Mouse (Mus musculus) heart, embryonic 11.5 days (tissue): ENCODE measurements around the gene Sctr. TPM values are rescaled to one million over a fixed set of nuclear protein-coding genes. Genes with fewer than 3 reads are reported as not detected.
"Not testable (repeated sequence)": the region's sequence is repeated elsewhere in the genome, so short reads cannot be mapped to it uniquely, and the experiment has no call there.

ENCODE experiments used
- ATAC-seq: fragments of 200-750 bp; cut with Nextera tagmentation; replicated peaks from 2 replicates; pipeline ENCODE4 v1.8.0; 2017; ENCODE audit warnings: moderate library complexity; ENCODE audit not compliant: insufficient number of reproducible peaks, low FRiP score, low TSS enrichment
- H3K27ac ChIP-seq: fragments of 300-500 bp; sonication (generic); 2 replicates; pipeline ENCODE4 v1.5.1; 2014; ENCODE audit warnings: mild to moderate bottlenecking, low read depth, low read length
- H3K27me3 ChIP-seq: fragments of 300-500 bp; sonication (generic); 2 replicates; pipeline ENCODE4 v1.6.1; 2014; ENCODE audit warnings: mild to moderate bottlenecking, low read length, mixed read lengths; ENCODE audit not compliant: control insufficient read depth, insufficient read depth
- H3K36me3 ChIP-seq: fragments of 300-500 bp; sonication (generic); 2 replicates; pipeline ENCODE4 v1.6.1; 2014; ENCODE audit warnings: mild to moderate bottlenecking, low read length, moderate library complexity, mixed read lengths; ENCODE audit not compliant: control insufficient read depth, insufficient read depth
- H3K4me1 ChIP-seq: fragments of 300-500 bp; sonication (generic); 2 replicates; pipeline ENCODE4 v1.6.1; 2014; ENCODE audit warnings: low read length; ENCODE audit not compliant: control insufficient read depth, insufficient read depth
- H3K4me2 ChIP-seq: fragments of 300-500 bp; sonication (generic); 2 replicates; pipeline ENCODE4 v1.6.1; 2014; ENCODE audit warnings: mild to moderate bottlenecking, moderate library complexity
- H3K4me3 ChIP-seq: fragments of 300-500 bp; sonication (generic); 2 replicates; pipeline ENCODE4 v1.5.1; 2014; ENCODE audit warnings: low read depth, low read length
- H3K9ac ChIP-seq: fragments of 300-500 bp; sonication (generic); 2 replicates; pipeline ENCODE4 v1.6.1; 2014; ENCODE audit warnings: mild to moderate bottlenecking, low read depth, low read length, moderate library complexity
- H3K9me3 ChIP-seq: fragments of 300-500 bp; sonication (generic); replicated peaks from 2 replicates; pipeline ENCODE4 v1.6.1; 2016; ENCODE audit warnings: low read length; ENCODE audit not compliant: control insufficient read depth
- WGBS: fragments of 180-500 bp; shearing (Covaris S2); extraction: QIAGEN DNeasy Blood & Tissue Kit; methylation state at CpG from one replicate; pipeline ENCODE4 v1.1.7; 2014; ENCODE audit not compliant: insufficient replicate concordance; 5-methylcytosine and 5-hydroxymethylcytosine counted together
- polyA plus RNA-seq: library from polyadenylated mRNA; unstranded; fragments of >200 nt; fragmentation: Nextera tagmentation; extraction: Ambion mirVana; gene quantifications from 2 replicates; pipeline ENCODE4 v1.2.1, GENCODE M21; 2014

The Sctr gene
- polyA plus RNA-seq, 1 experiment from 2014 or later: not detected

- ATAC-seq: no peak
- H3K27ac ChIP-seq: no peak overlapping the region
- H3K27me3 ChIP-seq: no peaks in the 10 kb centered on the region
Measured at GRCm38 (mm10) chr1:120090880-120091570, 84.3 kb downstream of the Sctr start.

GRCm38 (mm10) chr1:120093482-120094134, 86.9 kb downstream of the Sctr start:
- H3K4me2 ChIP-seq, H3K27ac ChIP-seq, H3K9ac ChIP-seq, H3K9me3 ChIP-seq, H3K4me1 ChIP-seq, H3K27me3 ChIP-seq, H3K36me3 ChIP-seq, H3K4me3 ChIP-seq: not testable (repeated sequence)
- WGBS: 57% methylated on average over 11 of the region's 14 CpGs
- 0 out of 2 replicates have a peak, but pooled peaks have one; percentile 31 for ATAC-seq

More at GRCm38 (mm10) chr1:120090880-120091570, 84.3 kb downstream of the Sctr start:
- no peak overlapping the region for H3K4me2 ChIP-seq
- H3K9ac ChIP-seq: no peak overlapping the region
- H3K36me3 ChIP-seq: no peaks in the 10 kb centered on the region
- no peaks in the 10 kb centered on the region for H3K9me3 ChIP-seq
- 72% methylated on average over 8 of the region's 8 CpGs for WGBS
- H3K4me1 ChIP-seq: no peaks in the 10 kb centered on the region; the same call in 1 of the 2 replicates
- H3K4me3 ChIP-seq: no peak overlapping the region

- Histone ChIP-seq H3K9ac (no peak overlapping the region), H3K4me2 (no peak overlapping the region), H3K4me3 (no peak overlapping the region), H3K36me3 (no peaks in the 10 kb centered on the region), H3K27me3 (no peaks in the 10 kb centered on the region), H3K9me3 (no peaks in the 10 kb centered on the region), H3K4me1 (no peaks in the 10 kb centered on the region; the same call in 1 of the 2 replicates), H3K27ac (no peak overlapping the region)
- ATAC-seq: no peak
- 50% methylated on average over 3 of the region's 3 CpGs for WGBS
Measured at GRCm38 (mm10) chr1:120094920-120095319, 88.2 kb downstream of the Sctr start.

- WGBS: 11% methylated on average over 7 of the region's 7 CpGs
- H3K27me3 ChIP-seq: no peaks in the 10 kb centered on the region
- no peak overlapping the region for H3K4me2 ChIP-seq
- H3K9me3 ChIP-seq: no peaks in the 10 kb centered on the region
- H3K9ac ChIP-seq: no peak overlapping the region
- no peak overlapping the region for H3K4me3 ChIP-seq
- H3K36me3 ChIP-seq: no peaks in the 10 kb centered on the region
- no peak for ATAC-seq
- H3K27ac ChIP-seq: no peak overlapping the region
- no peaks in the 10 kb centered on the region for H3K4me1 ChIP-seq
Measured at GRCm38 (mm10) chr1:120098327-120098726, 91.6 kb downstream of the Sctr start.

- Histone ChIP-seq H3K4me3 (no peak overlapping the region), H3K4me1 (no peaks in the 10 kb centered on the region), H3K9me3 (no peaks in the 10 kb centered on the region), H3K4me2 (no peak overlapping the region), H3K36me3 (no peaks in the 10 kb centered on the region), H3K27ac (no peak overlapping the region), H3K27me3 (no peaks in the 10 kb centered on the region), H3K9ac (no peak overlapping the region)
- ATAC-seq: no peak
- WGBS: 61% methylated on average over 6 of the region's 6 CpGs
Measured at GRCm38 (mm10) chr1:120099483-120099882, 92.8 kb downstream of the Sctr start.

GRCm38 (mm10) chr1:120100456-120101226, 93.9 kb downstream of the Sctr start:
- H3K4me2 ChIP-seq: no peak overlapping the region
- H3K4me1 ChIP-seq: no peaks in the 10 kb centered on the region
- no peaks in the 10 kb centered on the region for H3K36me3 ChIP-seq
- no peak overlapping the region for H3K4me3 ChIP-seq
- ATAC-seq: no peak
- no peaks in the 10 kb centered on the region for H3K9me3 ChIP-seq
- H3K27me3 ChIP-seq: no peaks in the 10 kb centered on the region
- H3K9ac ChIP-seq: no peak overlapping the region
- WGBS: 74% methylated on average over 8 of the region's 8 CpGs
- no peak overlapping the region for H3K27ac ChIP-seq

- no peak overlapping the region for H3K4me2 ChIP-seq
- H3K27ac ChIP-seq: no peak overlapping the region
- H3K9me3 ChIP-seq: no peaks in the 10 kb centered on the region
- 86% methylated on average over 3 of the region's 3 CpGs for WGBS
- H3K4me3 ChIP-seq: no peak overlapping the region
- H3K27me3 ChIP-seq: no peaks in the 10 kb centered on the region
- no peak overlapping the region for H3K9ac ChIP-seq
- no peak for ATAC-seq
- H3K36me3 ChIP-seq: no peaks in the 10 kb centered on the region
- H3K4me1 ChIP-seq: no peaks in the 10 kb centered on the region
Measured at GRCm38 (mm10) chr1:120101227-120101609, 94.5 kb downstream of the Sctr start.

GRCm38 (mm10) chr1:120105556-120105959, 98.9 kb downstream of the Sctr start:
- H3K27ac ChIP-seq: no peak overlapping the region
- ATAC-seq: no peak
- H3K4me2 ChIP-seq: no peak overlapping the region
- H3K4me3 ChIP-seq: no peak overlapping the region
- no peaks in the 10 kb centered on the region for H3K9me3 ChIP-seq
- no peaks in the 10 kb centered on the region for H3K36me3 ChIP-seq
- H3K9ac ChIP-seq: no peak overlapping the region
- H3K27me3 ChIP-seq: no peaks in the 10 kb centered on the region
- 69% methylated on average over 5 of the region's 5 CpGs for WGBS
- H3K4me1 ChIP-seq: no peaks in the 10 kb centered on the region
